Mouse (Mus musculus) monocyte, adult 2 months (primary cell): ENCODE data around the gene 4930474N05Rik.

Source experiments
- DNase-seq, 2 experiments: peaks; one replicate each; pipeline ENCODE4 v3.0.0; 2022; ENCODE audit warnings: low spot score in 2 of 2, low read depth in 1 of 2

The 4930474N05Rik gene

DNA sequence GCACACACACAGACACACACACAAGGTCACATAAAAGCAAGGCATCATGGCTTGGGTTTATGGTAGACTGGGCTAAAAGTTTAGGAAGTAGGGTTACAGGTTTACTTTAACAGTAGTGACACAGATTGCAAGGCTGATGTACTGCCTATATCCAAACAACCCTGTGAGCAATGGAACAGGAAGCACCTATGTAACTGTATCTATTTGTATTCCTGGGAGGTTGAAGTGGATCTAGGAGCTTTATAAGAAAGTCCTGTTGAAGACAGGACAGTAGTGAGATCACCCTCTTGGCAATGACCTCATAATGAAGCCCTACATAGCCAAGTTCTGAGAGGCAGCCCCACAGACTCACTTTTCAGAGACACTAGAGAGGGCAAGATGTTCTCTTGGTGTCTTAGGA lies at the start of gene 4930474N05Rik:
Gene 4930474N05Rik (plus strand): TSS at position 301 of the 400 bp plus-strand sequence.
- DNase-seq: no peak

DNA sequence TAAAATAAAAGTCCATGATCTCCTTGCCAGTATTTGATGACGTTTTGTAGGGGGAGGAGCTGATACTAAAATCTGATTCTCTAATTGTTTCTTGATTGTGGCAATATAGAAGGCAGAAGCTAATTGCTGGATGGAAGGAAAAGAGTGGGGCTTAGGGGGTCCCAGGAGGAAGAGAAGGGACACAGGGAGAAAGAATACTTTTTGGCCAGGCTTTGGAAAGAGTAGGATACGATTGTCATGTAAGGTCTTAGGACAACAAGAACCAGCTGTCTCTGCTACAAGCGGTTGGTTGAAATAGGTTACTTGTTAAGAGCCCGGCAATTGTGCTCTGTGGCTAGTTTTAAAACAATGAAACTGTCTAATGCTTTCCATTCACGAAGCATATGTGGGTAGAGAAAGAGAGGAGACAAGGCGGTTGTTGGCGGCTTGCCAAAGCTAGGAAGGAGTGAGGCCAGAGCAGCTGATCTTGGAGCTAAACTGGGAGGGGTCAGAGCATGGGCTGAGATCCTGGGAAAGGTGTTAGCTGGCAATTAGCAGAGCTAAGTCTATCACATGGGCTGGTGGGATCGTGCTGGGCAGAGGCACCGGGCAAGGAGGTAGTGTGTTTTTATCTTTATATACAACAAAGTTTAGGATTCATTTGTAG lies 45.8 kb upstream of the 4930474N05Rik start:
- DNase-seq: no peak

GRCm38 (mm10) chr14:36053281-36053680 lies 41.4 kb upstream of the 4930474N05Rik start:
- DNase-seq: no peak

- DNase-seq: no peak
These were observed 3.8 kb downstream of the 4930474N05Rik start for GRCm38 (mm10) chr14:36098528-36098927.

GRCm38 (mm10) chr14:36099647-36100046 lies 4.9 kb downstream of the 4930474N05Rik start:
- no peak for DNase-seq

GRCm38 (mm10) chr14:36100731-36101130 lies 6.0 kb downstream of the 4930474N05Rik start:
- DNase-seq: no peak

DNA sequence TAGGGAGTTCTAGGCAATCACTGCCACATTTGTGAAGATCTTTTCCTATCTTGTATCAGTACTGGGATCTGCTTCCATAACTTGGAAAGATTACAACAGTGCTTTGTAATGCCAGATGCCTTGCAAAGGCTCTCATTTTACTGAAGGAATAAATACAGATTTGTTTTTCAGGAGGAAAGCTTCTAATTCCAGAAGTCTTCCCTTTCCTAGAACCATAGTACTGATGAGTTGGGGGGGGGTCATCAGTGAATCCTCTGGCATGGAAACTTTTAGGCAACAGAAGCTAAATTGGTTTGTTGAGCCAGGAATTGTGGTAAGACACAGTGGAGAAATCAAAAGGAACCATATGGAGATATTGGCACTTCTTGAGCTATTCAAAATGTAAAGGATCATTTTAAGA lies 19.8 kb downstream of the 4930474N05Rik start:
- no peak for DNase-seq

- DNase-seq: no peak
These were observed 29.1 kb downstream of the 4930474N05Rik start for GRCm38 (mm10) chr14:36123775-36124335.

DNA sequence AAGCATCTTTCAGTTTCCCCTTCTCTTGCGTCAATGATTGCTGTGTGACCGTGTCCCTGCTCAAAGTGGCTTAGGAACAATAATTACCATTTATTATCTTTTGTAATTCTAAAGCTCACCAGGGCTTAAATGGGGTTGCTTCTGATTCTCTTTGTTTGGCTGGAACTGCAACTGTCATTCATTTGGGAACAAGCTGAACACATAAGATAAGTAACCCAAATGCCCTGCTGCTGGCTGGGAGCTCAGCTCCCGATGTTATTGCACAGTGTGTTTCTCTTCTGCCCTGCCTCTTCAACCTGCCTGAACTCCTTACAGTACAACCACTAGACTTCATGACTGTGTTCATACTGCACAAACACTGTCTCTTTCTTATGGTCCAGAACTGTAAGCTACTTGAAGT lies 41.0 kb downstream of the 4930474N05Rik start:
- no peak for DNase-seq

DNA sequence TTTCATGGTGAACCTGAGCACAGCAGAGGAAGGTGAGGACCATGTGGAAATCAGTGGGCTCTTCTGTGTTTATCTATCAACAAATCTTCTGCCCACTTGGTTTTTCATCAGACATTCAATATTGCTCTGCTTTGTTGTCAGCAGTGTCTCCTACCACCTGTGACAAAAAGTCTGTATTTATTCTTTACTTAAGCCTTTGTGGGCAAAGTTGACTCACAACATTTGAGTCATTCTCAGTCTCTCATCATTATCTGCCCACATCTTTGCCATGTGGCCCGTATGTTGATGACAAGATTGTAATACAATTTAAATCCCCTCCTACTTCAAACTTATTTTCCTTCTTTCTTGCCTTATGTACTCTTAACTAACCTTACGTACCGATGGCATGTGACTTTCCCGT lies 43.0 kb downstream of the 4930474N05Rik start:
- no peak for DNase-seq

GRCm38 (mm10) chr14:36145261-36145660 lies 50.5 kb downstream of the 4930474N05Rik start:
- no peak for DNase-seq
